Mouse (Mus musculus) ES-E14 (cell line): ENCODE data around the gene Ext2. TPM values are rescaled to one million over a fixed set of nuclear protein-coding genes. Genes with fewer than 3 reads are reported as not detected.

ENCODE experiments used
- DNase-seq: peaks from one replicate; pipeline ENCODE4 v3.0.0-alpha.2; 2013; ENCODE audit warnings: low read depth, low spot score
- H3K27ac ChIP-seq: 2 replicates; pipeline ENCODE4 v1.5.1; 2012; ENCODE audit warnings: low read depth, mild to moderate bottlenecking, low read length, moderate library complexity, mixed read lengths; ENCODE audit not compliant: poor library complexity, insufficient read depth, severe bottlenecking
- H3K36me3 ChIP-seq: 2 replicates; pipeline ENCODE4 v1.6.1; 2012; ENCODE audit warnings: mild to moderate bottlenecking, low read length, moderate library complexity, mixed read lengths; ENCODE audit not compliant: control insufficient read depth, poor library complexity, insufficient read depth, severe bottlenecking
- H3K4me1 ChIP-seq, 2 experiments: fragments of 150-350 bp in 1 of 2; sonication (generic) in 1 of 2; 2 replicates each; pipeline ENCODE4 v1.6.1; 2012; ENCODE audit warnings: low read length in 2 of 2, mild to moderate bottlenecking in 1 of 2, mixed read lengths in 1 of 2; ENCODE audit not compliant: control insufficient read depth in 2 of 2, insufficient read depth in 2 of 2, poor library complexity in 1 of 2
- H3K4me3 ChIP-seq, 2 experiments: fragments of 150-350 bp in 1 of 2; sonication (generic) in 1 of 2; 2 replicates each; pipeline ENCODE4 v1.5.1; 2012; ENCODE audit warnings: low read length in 2 of 2, low read depth in 1 of 2, mild to moderate bottlenecking in 1 of 2, mixed read lengths in 1 of 2; ENCODE audit not compliant: insufficient read depth in 1 of 2, poor library complexity in 1 of 2, severe bottlenecking in 1 of 2
- H3K9ac ChIP-seq: 2 replicates; pipeline ENCODE4 v1.6.1; 2012; ENCODE audit warnings: low read depth, mild to moderate bottlenecking, low read length, mixed read lengths; ENCODE audit not compliant: poor library complexity, insufficient read depth, severe bottlenecking
- H3K9me3 ChIP-seq: fragments of 150-350 bp; sonication (generic); 2 replicates; pipeline ENCODE4 v1.6.1; 2012; ENCODE audit warnings: low read depth, mild to moderate bottlenecking, low read length; ENCODE audit not compliant: control insufficient read depth, insufficient read depth
- CHD2 ChIP-seq: IDR thresholded peaks from 2 replicates; pipeline ENCODE4 v1.6.1; 2014; ENCODE audit warnings: mild to moderate bottlenecking, low read depth, low read length, inconsistent platforms
- HCFC1 ChIP-seq: IDR thresholded peaks from 2 replicates; pipeline ENCODE4 v1.6.1; 2012; ENCODE audit warnings: low read length, inconsistent platforms, borderline replicate concordance; ENCODE audit not compliant: insufficient read depth
- MAFK ChIP-seq: IDR thresholded peaks from 2 replicates; pipeline ENCODE4 v1.6.1; 2014; ENCODE audit warnings: mild to moderate bottlenecking, low read depth, low read length, inconsistent platforms; ENCODE audit not compliant: insufficient read depth
- ZC3H11A ChIP-seq: IDR thresholded peaks from 2 replicates; pipeline ENCODE4 v1.6.1; 2012; ENCODE audit warnings: low read depth, mild to moderate bottlenecking, inconsistent platforms, low read length, borderline replicate concordance
- ZNF384 ChIP-seq: IDR thresholded peaks from 2 replicates; pipeline ENCODE4 v1.6.1; 2012; ENCODE audit warnings: low read depth, low read length, inconsistent platforms
- in situ Hi-C, 2 experiments: fragments of 600-800 bp; cut with MboI; formaldehyde crosslinking; loops; one replicate each; pipeline ENCODE4 v1.15.1; 2025; ENCODE audit warnings: low sequenced_read_pairs in 2 of 2, inconsistent platforms in 1 of 2; ENCODE audit not compliant: unreplicated experiment in 2 of 2
- total RNA-seq: library from RNA; depleted of rRNA; stranded (reverse); fragments of 300-350 nt; gene quantifications from 2 replicates; pipeline ENCODE4 v1.2.3, GENCODE M21; 2012

The Ext2 gene
- total RNA-seq, 1 experiment: 49.9 TPM

GRCm38 (mm10) chr2:93720956-93721355 is 101.4 kb downstream of the Ext2 start:
- no peak overlapping the region for H3K4me3 ChIP-seq
- H3K36me3 ChIP-seq: no peaks in the 10 kb centered on the region; the same call in 1 of the 2 replicates
- H3K4me1 ChIP-seq: no peaks in the 10 kb centered on the region
- no peak for DNase-seq
- H3K9me3 ChIP-seq: no peaks in the 10 kb centered on the region
- H3K27ac ChIP-seq: no peak overlapping the region
- no peak overlapping the region for H3K9ac ChIP-seq
- in situ Hi-C loops: no loop called here
- TF ChIP-seq ZC3H11A (no peak), MAFK (no peak), HCFC1 (no peak), ZNF384 (no peak), CHD2 (no peak)

- no peak overlapping the region for H3K9ac ChIP-seq
- no peaks in the 10 kb centered on the region; the same call in 1 of the 2 replicates for H3K36me3 ChIP-seq
- in situ Hi-C loops: no loop called here
- no peaks in the 10 kb centered on the region for H3K9me3 ChIP-seq
- no peak overlapping the region for H3K4me3 ChIP-seq
- TF ChIP-seq HCFC1: no peak
- no peak for TF ChIP-seq ZC3H11A
- no peak for TF ChIP-seq ZNF384
- no peak for TF ChIP-seq MAFK
- no peak for TF ChIP-seq CHD2
- no peak overlapping the region for H3K27ac ChIP-seq
- DNase-seq: no peak
- no peaks in the 10 kb centered on the region for H3K4me1 ChIP-seq
These were observed 102.3 kb downstream of the Ext2 start for GRCm38 (mm10) chr2:93719792-93720675.

- H3K27ac ChIP-seq: no peak overlapping the region
- in situ Hi-C loops: no loop called here
These were observed 109.1 kb downstream of the Ext2 start for GRCm38 (mm10) chr2:93713267-93713666.

GRCm38 (mm10) chr2:93711460-93711859 is 110.9 kb downstream of the Ext2 start:
- Histone ChIP-seq H3K9ac (no peak overlapping the region), H3K36me3 (no peaks in the 10 kb centered on the region), H3K9me3 (no peaks in the 10 kb centered on the region), H3K27ac (no peak overlapping the region), H3K4me1 (no peaks in the 10 kb centered on the region), H3K4me3 (no peak overlapping the region)
- in situ Hi-C loops: no loop called here
- no peak for TF ChIP-seq MAFK
- TF ChIP-seq ZC3H11A: no peak
- TF ChIP-seq HCFC1: no peak
- TF ChIP-seq ZNF384: no peak
- no peak for TF ChIP-seq CHD2
- no peak for DNase-seq

More at GRCm38 (mm10) chr2:93713267-93713666, 109.1 kb downstream of the Ext2 start:
- H3K9ac ChIP-seq: no peak overlapping the region
- no peaks in the 10 kb centered on the region; the same call in 1 of the 2 replicates for H3K36me3 ChIP-seq
- DNase-seq: no peak
- H3K4me1 ChIP-seq: no peaks in the 10 kb centered on the region
- H3K4me3 ChIP-seq: no peak overlapping the region
- TF ChIP-seq ZNF384: no peak
- TF ChIP-seq MAFK: no peak
- TF ChIP-seq ZC3H11A: no peak
- TF ChIP-seq CHD2: no peak
- TF ChIP-seq HCFC1: no peak
- H3K9me3 ChIP-seq: no peaks in the 10 kb centered on the region
